Comparison of ENCODE assay signal across 8 mouse cellular contexts in the genomic region with DNA sequence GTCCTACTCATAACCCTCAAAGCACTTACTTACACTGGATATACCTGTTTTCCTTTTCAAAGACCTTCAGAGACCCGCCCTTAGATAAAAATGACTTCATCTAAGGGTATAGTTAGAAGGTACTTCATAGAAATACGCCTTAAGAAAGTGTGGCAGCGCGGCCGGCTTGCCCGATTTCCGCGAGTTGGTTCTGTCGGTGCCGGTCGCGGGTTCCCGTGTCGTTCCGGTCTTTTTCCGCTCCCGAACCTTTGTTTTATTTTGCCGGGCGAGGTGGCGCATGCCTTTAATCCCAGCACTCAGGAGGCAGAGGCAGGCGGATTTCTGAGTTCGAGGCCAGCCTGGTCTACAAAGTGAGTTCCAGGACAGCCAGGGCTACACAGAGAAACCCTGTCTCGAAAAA. TPM values are rescaled to one million over a fixed set of nuclear protein-coding genes. Genes with fewer than 3 reads are reported as not detected.
A peak's percentile ranks its signal among the peaks of the same experiment; 100 is the strongest.
DNase-seq lines count a peak whose midpoint lies in the region; ATAC-seq lines count a peak whose summit lies in the region.
"Not testable (repeated sequence)": the region's sequence is repeated elsewhere in the genome, so short reads cannot be mapped to it uniquely, and the experiment has no call there.

No protein-coding gene starts in this region.

- H3K4me3 ChIP-seq in intestine, embryonic 15.5 days (replicated peaks) = peak overlapping the region; percentile 82
- H3K4me3 ChIP-seq in limb, embryonic 15.5 days = peak overlapping the region; percentile 67
- peak overlapping the region; percentile 87 for H3K4me3 ChIP-seq in midbrain, embryonic 12.5 days

- peak; percentile 83 for DNase-seq in 3134 (ENCODE audit: extremely low read depth, insufficient read length, low spot score)
- DNase-seq in adipocyte (ENCODE audit: low spot score) = peak; percentile 82
- DNase-seq in embryo, embryonic 11 days = peak; percentile 77
- DNase-seq in gastrocnemius, postnatal 4 days (ENCODE audit: low spot score in 2 of 2) = peak; percentile 66 to 68
- peak; percentile 87 for DNase-seq in skeletal muscle tissue, adult 2 months (ENCODE audit: low read depth, low spot score)

- not testable (repeated sequence) for ATAC-seq in intestine, embryonic 15.5 days; limb, embryonic 15.5 days (ENCODE audit: insufficient number of reproducible peaks, low FRiP score, low TSS enrichment, low read depth); midbrain, embryonic 12.5 days (ENCODE audit: low FRiP score, low read depth)

- H3K27me3 ChIP-seq in intestine, embryonic 15.5 days (replicated peaks); limb, embryonic 15.5 days; midbrain, embryonic 12.5 days: not testable (repeated sequence)

- not testable (repeated sequence) for H3K36me3 ChIP-seq in intestine, embryonic 15.5 days; midbrain, embryonic 12.5 days
- H3K36me3 ChIP-seq in limb, embryonic 15.5 days = peaks cover 10% of the 10 kb centered on the region

- not testable (repeated sequence) for H3K9me3 ChIP-seq in intestine, embryonic 15.5 days; limb, embryonic 15.5 days; midbrain, embryonic 12.5 days

- H3K9ac ChIP-seq in intestine, embryonic 15.5 days = peak overlapping the region; percentile 87
- peak overlapping the region; percentile 64 for H3K9ac ChIP-seq in limb, embryonic 15.5 days
- H3K9ac ChIP-seq in midbrain, embryonic 12.5 days (replicated peaks) = peak overlapping the region; percentile 82

- H3K27ac ChIP-seq in intestine, embryonic 15.5 days = peak overlapping the region; percentile 95
- peak overlapping the region; percentile 85 for H3K27ac ChIP-seq in limb, embryonic 15.5 days
- H3K27ac ChIP-seq in midbrain, embryonic 12.5 days (replicated peaks) = 0 out of 2 replicates have a peak overlapping the region, but pooled peaks have one; percentile 71

- WGBS in intestine, embryonic 15.5 days = 12% methylated on average over 23 of the region's 23 CpGs
- WGBS in limb, embryonic 15.5 days = 12% methylated on average over 23 of the region's 23 CpGs
- 16% methylated on average over 23 of the region's 23 CpGs for WGBS in midbrain, embryonic 12.5 days

- H3K4me2 ChIP-seq in intestine, embryonic 15.5 days (replicated peaks) = peak overlapping the region; percentile 77
- peak overlapping the region; percentile 80 for H3K4me2 ChIP-seq in limb, embryonic 15.5 days
- peak overlapping the region; percentile 74 for H3K4me2 ChIP-seq in midbrain, embryonic 12.5 days (replicated peaks)

- H3K4me1 ChIP-seq in intestine, embryonic 15.5 days (replicated peaks); midbrain, embryonic 12.5 days: not testable (repeated sequence)
- H3K4me1 ChIP-seq in limb, embryonic 15.5 days = peaks cover 13% of the 10 kb centered on the region

RNA-seq across cellular contexts. Expression of gene Taco1, which starts 0.8 kb away (rescaled TPM):
- 10 to 100 TPM; 19.6 to 19.8 TPM for total RNA-seq in gastrocnemius, postnatal 4 days (2021)
- 12.0 and 14.0 TPM in 2 replicates for polyA plus RNA-seq in intestine, embryonic 15.5 days (2015; fragmentation: Nextera tagmentation; extraction: Ambion mirVana)
- 8.3 and 10.1 TPM in 2 replicates for polyA plus RNA-seq in limb, embryonic 15.5 days (2015; fragmentation: Nextera tagmentation; extraction: Ambion mirVana)
- polyA plus RNA-seq in midbrain, embryonic 12.5 days (2016; fragmentation: Nextera tagmentation; extraction: Ambion mirVana) = 9.8 and 10.4 TPM in 2 replicates

RNA-seq across cellular contexts. Expression of gene Map3k3, which starts 17.8 kb away (rescaled TPM):
- total RNA-seq in gastrocnemius, postnatal 4 days (2021) = 10 to 100 TPM; 45.9 to 47.1 TPM
- 14.2 and 18.0 TPM in 2 replicates for polyA plus RNA-seq in intestine, embryonic 15.5 days (2015; fragmentation: Nextera tagmentation; extraction: Ambion mirVana)
- 21.6 and 27.2 TPM in 2 replicates for polyA plus RNA-seq in limb, embryonic 15.5 days (2015; fragmentation: Nextera tagmentation; extraction: Ambion mirVana)
- polyA plus RNA-seq in midbrain, embryonic 12.5 days (2016; fragmentation: Nextera tagmentation; extraction: Ambion mirVana) = 25.4 and 25.8 TPM in 2 replicates

RNA-seq across cellular contexts. Expression of gene Dcaf7, which starts 29.9 kb away (rescaled TPM):
- 10 to 100 TPM; 60.3 to 60.5 TPM for total RNA-seq in gastrocnemius, postnatal 4 days (2021)
- 51.6 and 52.3 TPM in 2 replicates for polyA plus RNA-seq in intestine, embryonic 15.5 days (2015; fragmentation: Nextera tagmentation; extraction: Ambion mirVana)
- 57.7 and 61.5 TPM in 2 replicates for polyA plus RNA-seq in limb, embryonic 15.5 days (2015; fragmentation: Nextera tagmentation; extraction: Ambion mirVana)
- polyA plus RNA-seq in midbrain, embryonic 12.5 days (2016; fragmentation: Nextera tagmentation; extraction: Ambion mirVana) = 122 and 126 TPM in 2 replicates

RNA-seq across cellular contexts. Expression of gene Kcnh6, which starts 58.7 kb away (rescaled TPM):
- under 1 TPM in 1 of 2 experiments, not detected in 1; 0.31 TPM for total RNA-seq in gastrocnemius, postnatal 4 days (2021)
- polyA plus RNA-seq in intestine, embryonic 15.5 days (2015; fragmentation: Nextera tagmentation; extraction: Ambion mirVana) = 2.2 and 2.5 TPM in 2 replicates
- 0.24 and 0.26 TPM in 2 replicates for polyA plus RNA-seq in limb, embryonic 15.5 days (2015; fragmentation: Nextera tagmentation; extraction: Ambion mirVana)
- 0.50 and 0.56 TPM in 2 replicates for polyA plus RNA-seq in midbrain, embryonic 12.5 days (2016; fragmentation: Nextera tagmentation; extraction: Ambion mirVana)
